Mouse (Mus musculus): ENCODE data around the gene Gm12169. TPM values are rescaled to one million over a fixed set of nuclear protein-coding genes. Genes with fewer than 3 reads are reported as not detected.

Gm12169 gene
- total RNA-seq, 2 experiments from 2014 or later: not detected

GRCm38 (mm10) chr11:46582741-46583140, 58.7 kb downstream of the Gm12169 start:
- DNase-seq: no peak
- intact Hi-C loops (cut with DNase I; ENCODE audit: low total_unique reads): no loop called here

Other genes with a start within 250 kb of the Gm12169 start
- gene Cyfip2, start 211.4 kb upstream of the Gm12169 start, total RNA-seq (2021): under 1 TPM; 0.49 to 0.70 TPM
- gene Itk, start 134.7 kb upstream of the Gm12169 start, total RNA-seq (2021): under 1 TPM; 0.08 to 0.20 TPM
- not detected for gene Fam71b, start 127.7 kb upstream of the Gm12169 start, total RNA-seq (2021)
- 10 to 100 TPM; 15.6 to 16.6 TPM for gene Med7, start 87.3 kb upstream of the Gm12169 start, total RNA-seq (2021)
- not detected for gene Havcr2, start 69.3 kb upstream of the Gm12169 start, total RNA-seq (2021)
- not detected for gene BC053393, start 47.3 kb downstream of the Gm12169 start, total RNA-seq (2021)
- not detected for gene Dppa1, start 105.0 kb downstream of the Gm12169 start, total RNA-seq (2021)
- not detected for gene Timd2, start 182.8 kb downstream of the Gm12169 start, total RNA-seq (2021)
- not detected for gene Havcr1, start 210.9 kb downstream of the Gm12169 start, total RNA-seq (2021)